Mouse (Mus musculus): ENCODE data around the gene Gsta4. TPM values are rescaled to one million over a fixed set of nuclear protein-coding genes. Genes with fewer than 3 reads are reported as not detected.

The Gsta4 gene
- polyA plus RNA-seq (2014; fragmentation: Illumina TruSeq; extraction: RNeasy Lipid Tissue Mini Kit (QIAGEN cat#74804); ENCODE audit: low read depth, low replicate concordance): 10.4 TPM

GRCm38 (mm10) chr9:78182474-78182873 is at the start of gene Gsta4:
Gene Gsta4 (plus strand): TSS chr9:78182774.

GRCm38 (mm10) chr9:78230461-78230860 is 47.9 kb downstream of the Gsta4 start, which contains the start of gene Gsta1:
Gene Gsta1 (plus strand): TSS chr9:78230656.

DNA sequence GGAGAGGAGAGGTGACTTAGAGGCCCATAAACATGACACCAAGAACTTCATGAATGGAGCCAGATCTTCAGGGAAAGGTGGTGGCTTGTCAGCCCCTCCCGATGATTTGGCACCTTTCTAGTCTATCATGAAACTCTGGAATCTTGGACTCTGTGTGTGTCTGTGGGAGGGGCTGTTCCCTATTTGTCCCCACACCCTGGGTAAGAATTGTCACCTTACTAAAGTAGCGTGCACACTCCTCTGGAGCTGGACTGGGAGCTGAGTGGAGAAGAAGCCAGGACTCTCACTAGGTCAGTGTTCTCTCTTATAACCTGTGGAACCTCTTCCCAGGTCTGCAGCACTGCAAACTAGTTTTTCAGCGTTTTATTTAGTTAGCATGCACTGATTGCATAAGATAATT is 74.3 kb downstream of the Gsta4 start, which contains the start of gene Gm3776:
Gene Gm3776, plus strand, starts transcription at position 216 of the 400 bp plus-strand sequence.

Other genes with a start within 250 kb of the Gsta4 start
- gene Gcm1, start 130.8 kb upstream of the Gsta4 start, polyA plus RNA-seq (2014; fragmentation: Illumina TruSeq; extraction: RNeasy Lipid Tissue Mini Kit (QIAGEN cat#74804); ENCODE audit: low read depth, low replicate concordance): not detected
- 45.2 TPM for gene Fbxo9, start 73.7 kb upstream of the Gsta4 start, polyA plus RNA-seq (2014; fragmentation: Illumina TruSeq; extraction: RNeasy Lipid Tissue Mini Kit (QIAGEN cat#74804); ENCODE audit: low read depth, low replicate concordance)
- gene Ick, start 73.6 kb upstream of the Gsta4 start, polyA plus RNA-seq (2014; fragmentation: Illumina TruSeq; extraction: RNeasy Lipid Tissue Mini Kit (QIAGEN cat#74804); ENCODE audit: low read depth, low replicate concordance): 98.6 TPM
- gene Gsta1, start 47.9 kb downstream of the Gsta4 start, polyA plus RNA-seq (2014; fragmentation: Illumina TruSeq; extraction: RNeasy Lipid Tissue Mini Kit (QIAGEN cat#74804); ENCODE audit: low read depth, low replicate concordance): 24.7 TPM
- gene Gm3776, start 74.4 kb downstream of the Gsta4 start, polyA plus RNA-seq (2014; fragmentation: Illumina TruSeq; extraction: RNeasy Lipid Tissue Mini Kit (QIAGEN cat#74804); ENCODE audit: low read depth, low replicate concordance): not detected
- not detected for gene Gm10639, start 107.1 kb downstream of the Gsta4 start, polyA plus RNA-seq (2014; fragmentation: Illumina TruSeq; extraction: RNeasy Lipid Tissue Mini Kit (QIAGEN cat#74804); ENCODE audit: low read depth, low replicate concordance)
- gene Omt2a, start 132.0 kb downstream of the Gsta4 start, polyA plus RNA-seq (2014; fragmentation: Illumina TruSeq; extraction: RNeasy Lipid Tissue Mini Kit (QIAGEN cat#74804); ENCODE audit: low read depth, low replicate concordance): not detected
- not detected for gene Omt2b, start 144.8 kb downstream of the Gsta4 start, polyA plus RNA-seq (2014; fragmentation: Illumina TruSeq; extraction: RNeasy Lipid Tissue Mini Kit (QIAGEN cat#74804); ENCODE audit: low read depth, low replicate concordance)
- gene Gsta2, start 173.0 kb downstream of the Gsta4 start, polyA plus RNA-seq (2014; fragmentation: Illumina TruSeq; extraction: RNeasy Lipid Tissue Mini Kit (QIAGEN cat#74804); ENCODE audit: low read depth, low replicate concordance): not detected
- not detected for gene Dppa5a, start 185.4 kb downstream of the Gsta4 start, polyA plus RNA-seq (2014; fragmentation: Illumina TruSeq; extraction: RNeasy Lipid Tissue Mini Kit (QIAGEN cat#74804); ENCODE audit: low read depth, low replicate concordance)
- 0.91 TPM for gene Ooep, start 196.0 kb downstream of the Gsta4 start, polyA plus RNA-seq (2014; fragmentation: Illumina TruSeq; extraction: RNeasy Lipid Tissue Mini Kit (QIAGEN cat#74804); ENCODE audit: low read depth, low replicate concordance)
- gene Ddx43, start 213.0 kb downstream of the Gsta4 start, polyA plus RNA-seq (2014; fragmentation: Illumina TruSeq; extraction: RNeasy Lipid Tissue Mini Kit (QIAGEN cat#74804); ENCODE audit: low read depth, low replicate concordance): 1.6 TPM